29 mouse cellular contexts compared by ENCODE assay signal in genomic region chr17:30756771-30757170, GRCm38 (mm10).
DNase-seq lines count a peak whose midpoint lies in the region; ATAC-seq and TF ChIP-seq lines count a peak whose summit lies in the region.
"Had no signal": no experiment of that assay in that cellular context is flagged by ENCODE, and none has a peak within 500 bp of the region (broad histone marks: within the 10 kb centered on the region; RNA-seq: fewer than 3 reads in every experiment).

No protein-coding gene starts in this region.

- no peaks in the 10 kb centered on the region for H3K4me1 ChIP-seq in megakaryocyte, embryonic 14.5 days
- no peaks in the 10 kb centered on the region for H3K4me1 ChIP-seq in ES-Bruce4 (ENCODE audit: control insufficient read depth, insufficient read depth, low read length)
- H3K4me1 ChIP-seq in ES-E14 (ENCODE audit: control insufficient read depth in 2 of 2, insufficient read depth in 2 of 2, low read length in 2 of 2, poor library complexity in 1 of 2) = no peaks in the 10 kb centered on the region
- H3K4me1 ChIP-seq: embryonic facial prominence, embryonic 12.5 days; embryonic facial prominence, embryonic 15.5 days; heart, embryonic 12.5 days; heart, embryonic 15.5 days; hindbrain, embryonic 10.5 days; hindbrain, embryonic 13.5 days; intestine, embryonic 15.5 days had no signal

- TF ChIP-seq POLR2A in ES-Bruce4 (IDR thresholded peaks at IDR 0.05; ENCODE audit: insufficient read depth, low read length) = no peak

- no peak for ATAC-seq in megakaryocyte, adult 5-6 weeks (ENCODE audit: poor library complexity, severe bottlenecking)
- ATAC-seq: forebrain, embryonic 14.5 days; forebrain, postnatal 0 days; hindbrain, embryonic 16.5 days; intestine, embryonic 15.5 days had no signal

- peak; percentile 8 for TF ChIP-seq CTCF in ES-Bruce4 (IDR thresholded peaks at IDR 0.05; ENCODE audit: low read depth, low read length)

- no peaks in the 10 kb centered on the region for H3K27me3 ChIP-seq in megakaryocyte, embryonic 14.5 days (replicated peaks)
- no peaks in the 10 kb centered on the region for H3K27me3 ChIP-seq in ES-Bruce4 (ENCODE audit: control insufficient read depth, insufficient read depth, low read length, poor library complexity, severe bottlenecking)
- H3K27me3 ChIP-seq: CH12.LX; embryonic facial prominence, embryonic 12.5 days; embryonic facial prominence, embryonic 15.5 days; heart, embryonic 12.5 days; heart, embryonic 15.5 days; hindbrain, embryonic 13.5 days; intestine, embryonic 15.5 days had no signal

- H3K27ac ChIP-seq in ES-Bruce4 (ENCODE audit: insufficient read depth, low read length) (no peak overlapping the region), ES-E14 (ENCODE audit: insufficient read depth, low read depth, low read length, poor library complexity, severe bottlenecking) (no peak overlapping the region)
- H3K27ac ChIP-seq: embryonic facial prominence, embryonic 12.5 days; embryonic facial prominence, embryonic 15.5 days; gastrocnemius, adult 2 months; heart, embryonic 15.5 days; hindbrain, embryonic 10.5 days; hindbrain, embryonic 13.5 days; intestine, embryonic 15.5 days had no signal

- no peak overlapping the region for H3K9ac ChIP-seq in ES-Bruce4 (ENCODE audit: low read depth, poor library complexity, severe bottlenecking)
- H3K9ac ChIP-seq in ES-E14 (ENCODE audit: insufficient read depth, low read depth, low read length, poor library complexity, severe bottlenecking) = no peak overlapping the region
- H3K9ac ChIP-seq: embryonic facial prominence, embryonic 12.5 days; embryonic facial prominence, embryonic 15.5 days; forebrain, postnatal 0 days; heart, embryonic 12.5 days; heart, embryonic 15.5 days; hindbrain, embryonic 13.5 days; intestine, embryonic 15.5 days had no signal

- no peaks in the 10 kb centered on the region for H3K36me3 ChIP-seq in megakaryocyte, embryonic 14.5 days (replicated peaks; ENCODE audit: low read length)
- no peaks in the 10 kb centered on the region for H3K36me3 ChIP-seq in ES-Bruce4 (ENCODE audit: control insufficient read depth, insufficient read depth, low read length, poor library complexity, severe bottlenecking)
- peaks cover 31% of the 10 kb centered on the region; the same call in 1 of the 2 replicates for H3K36me3 ChIP-seq in ES-E14 (ENCODE audit: control insufficient read depth, insufficient read depth, low read length, poor library complexity, severe bottlenecking)
- H3K36me3 ChIP-seq: embryonic facial prominence, embryonic 12.5 days; embryonic facial prominence, embryonic 15.5 days; heart, embryonic 12.5 days; heart, embryonic 15.5 days; hindbrain, embryonic 10.5 days; hindbrain, embryonic 13.5 days; intestine, embryonic 15.5 days had no signal

- H3K9me3 ChIP-seq in megakaryocyte, embryonic 14.5 days = peaks cover 80% of the 10 kb centered on the region
- H3K9me3 ChIP-seq in ES-Bruce4 (replicated peaks; ENCODE audit: control insufficient read depth, insufficient read depth, low read length, poor library complexity, severe bottlenecking) (0 out of 2 replicates have a peak, but pooled peaks cover 3% of the 10 kb centered on the region), ES-E14 (ENCODE audit: control insufficient read depth, insufficient read depth, low read depth, low read length) (no peaks in the 10 kb centered on the region)
- H3K9me3 ChIP-seq: embryonic facial prominence, embryonic 12.5 days; embryonic facial prominence, embryonic 15.5 days; heart, embryonic 15.5 days; hindbrain, embryonic 13.5 days; intestine, embryonic 15.5 days had no signal

- TF ChIP-seq EP300 in ES-Bruce4 (IDR thresholded peaks at IDR 0.05; ENCODE audit: insufficient read depth, low read depth, low read length) = no peak

- no peak for DNase-seq in ES-E14 (ENCODE audit: low read depth, low spot score)
- peak; percentile 73 for DNase-seq in ZHBTc4 (ENCODE audit: low read depth, low spot score)
- DNase-seq in kidney, postnatal 14 days = no peak
- DNase-seq in adrenal gland, postnatal 36 days = no peak
- DNase-seq: adrenal gland, adult 2 months; adrenal gland, postnatal 14 days; cerebellum, adult 11-12 months; cerebellum, adult 9-11 months; cerebellum, postnatal 25 days; forebrain, postnatal 0 days; gastrocnemius, adult 2 months; gastrocnemius, postnatal 25 days; heart, adult 18-20 months; heart, postnatal 10 days; heart, postnatal 36 days; kidney, adult 11 months had no signal

- in situ Hi-C loops in ES-E14 (cut with MboI; ENCODE audit: low sequenced_read_pairs in 2 of 2, unreplicated experiment in 2 of 2) = no loop called here

- peak overlapping the region; percentile 23 for H3K4me3 ChIP-seq in megakaryocyte, embryonic 14.5 days (replicated peaks)
- H3K4me3 ChIP-seq in ES-Bruce4 (ENCODE audit: low read depth, low read length) (no peak overlapping the region), ES-E14 (ENCODE audit: insufficient read depth in 1 of 2, low read depth in 1 of 2, low read length in 2 of 2, poor library complexity in 1 of 2, severe bottlenecking in 1 of 2) (no peak overlapping the region)
- H3K4me3 ChIP-seq: embryonic facial prominence, embryonic 12.5 days; embryonic facial prominence, embryonic 15.5 days; gastrocnemius, adult 2 months; heart, embryonic 12.5 days; heart, embryonic 15.5 days; hindbrain, embryonic 10.5 days; hindbrain, embryonic 13.5 days; intestine, embryonic 15.5 days had no signal

TF ChIP-seq in ES-E14, 5 proteins besides CTCF, POLR2A, EP300 and RAD21:
- TF ChIP-seq MAFK (IDR thresholded peaks at IDR 0.05; ENCODE audit: insufficient read depth, low read depth, low read length) (no peak), CHD2 (IDR thresholded peaks at IDR 0.05; ENCODE audit: low read depth, low read length) (no peak), ZC3H11A (IDR thresholded peaks at IDR 0.05; ENCODE audit: borderline replicate concordance, low read depth, low read length) (0 out of 2 replicates have a peak, but pooled peaks have one; percentile 7)
